ENCODE assay signal across 8 mouse cellular contexts in genomic region chr17:33940981-33941380, GRCm38 (mm10). TPM values are rescaled to one million over a fixed set of nuclear protein-coding genes. Genes with fewer than 3 reads are reported as not detected.
DNase-seq lines count a peak whose midpoint lies in the region; ATAC-seq and TF ChIP-seq lines count a peak whose summit lies in the region.

No protein-coding gene starts in this region.

- no peaks in the 10 kb centered on the region for H3K9me3 ChIP-seq in heart, embryonic 15.5 days (replicated peaks)
- H3K9me3 ChIP-seq in ES-E14 (ENCODE audit: control insufficient read depth, insufficient read depth, low read depth, low read length), result no peaks in the 10 kb centered on the region
- no peaks in the 10 kb centered on the region for H3K9me3 ChIP-seq in forebrain, embryonic 12.5 days
- H3K9me3 ChIP-seq in liver, embryonic 12.5 days (replicated peaks), result no peaks in the 10 kb centered on the region

- 2% methylated on average over 26 of the region's 26 CpGs for WGBS in heart, embryonic 15.5 days
- WGBS in forebrain, embryonic 12.5 days, result 3% methylated on average over 26 of the region's 26 CpGs
- 1% methylated on average over 26 of the region's 26 CpGs for WGBS in liver, embryonic 12.5 days (ENCODE audit: insufficient replicate concordance)

- peaks cover 27% of the 10 kb centered on the region; the same call in 1 of the 2 replicates for H3K36me3 ChIP-seq in heart, embryonic 15.5 days
- peaks cover 43% of the 10 kb centered on the region for H3K36me3 ChIP-seq in ES-E14 (ENCODE audit: control insufficient read depth, insufficient read depth, low read length, poor library complexity, severe bottlenecking)
- H3K36me3 ChIP-seq in forebrain, embryonic 12.5 days (replicated peaks), result peaks cover 54% of the 10 kb centered on the region
- peaks cover 70% of the 10 kb centered on the region for H3K36me3 ChIP-seq in liver, embryonic 12.5 days

- ATAC-seq in heart, embryonic 15.5 days (replicated peaks; ENCODE audit: insufficient number of reproducible peaks, insufficient read depth, low FRiP score, low read depth), result 0 out of 2 replicates have a peak, but pooled peaks have one; percentile 4
- ATAC-seq in forebrain, embryonic 12.5 days (ENCODE audit: low FRiP score), result peak; percentile 22; the same call in 1 of the 2 replicates
- peak; percentile 3; the same call in 1 of the 2 replicates for ATAC-seq in liver, embryonic 12.5 days

- no peaks in the 10 kb centered on the region for H3K27me3 ChIP-seq in heart, embryonic 15.5 days
- no peaks in the 10 kb centered on the region for H3K27me3 ChIP-seq in forebrain, embryonic 12.5 days
- H3K27me3 ChIP-seq in liver, embryonic 12.5 days (replicated peaks), result no peaks in the 10 kb centered on the region

- H3K4me2 ChIP-seq in heart, embryonic 15.5 days, result peak overlapping the region; percentile 82
- peak overlapping the region; percentile 99 for H3K4me2 ChIP-seq in forebrain, embryonic 12.5 days
- H3K4me2 ChIP-seq in liver, embryonic 12.5 days, result peak overlapping the region; percentile 98

- H3K4me1 ChIP-seq in heart, embryonic 15.5 days (replicated peaks), result peaks cover 18% of the 10 kb centered on the region
- H3K4me1 ChIP-seq in ES-E14 (ENCODE audit: control insufficient read depth in 2 of 2, insufficient read depth in 2 of 2, low read length in 2 of 2, poor library complexity in 1 of 2), result peaks cover 3 to 11% of the 10 kb centered on the region in 2 experiments; a peak in 2 of 4 replicates
- H3K4me1 ChIP-seq in forebrain, embryonic 12.5 days, result peaks cover 23% of the 10 kb centered on the region
- H3K4me1 ChIP-seq in liver, embryonic 12.5 days, result peaks cover 33% of the 10 kb centered on the region

- peak overlapping the region; percentile 80 for H3K9ac ChIP-seq in heart, embryonic 15.5 days
- H3K9ac ChIP-seq in ES-E14 (ENCODE audit: insufficient read depth, low read depth, low read length, poor library complexity, severe bottlenecking), result peak overlapping the region; percentile 88
- peak overlapping the region; percentile 81 for H3K9ac ChIP-seq in forebrain, embryonic 12.5 days
- peak overlapping the region; percentile 93 for H3K9ac ChIP-seq in liver, embryonic 12.5 days

- no peak overlapping the region for H3K27ac ChIP-seq in heart, embryonic 15.5 days
- no peak overlapping the region for H3K27ac ChIP-seq in ES-E14 (ENCODE audit: insufficient read depth, low read depth, low read length, poor library complexity, severe bottlenecking)
- H3K27ac ChIP-seq in forebrain, embryonic 12.5 days, result no peak overlapping the region
- peak overlapping the region; percentile 77 for H3K27ac ChIP-seq in liver, embryonic 12.5 days

- in situ Hi-C loops in ES-E14 (cut with MboI; ENCODE audit: low sequenced_read_pairs in 2 of 2, unreplicated experiment in 2 of 2), result no loop called here

- peak overlapping the region; percentile 91 for H3K4me3 ChIP-seq in heart, embryonic 15.5 days
- peak overlapping the region; percentile 87 to 96 for H3K4me3 ChIP-seq in ES-E14 (ENCODE audit: insufficient read depth in 1 of 2, low read depth in 1 of 2, low read length in 2 of 2, poor library complexity in 1 of 2, severe bottlenecking in 1 of 2)
- H3K4me3 ChIP-seq in forebrain, embryonic 12.5 days (replicated peaks), result peak overlapping the region; percentile 87
- H3K4me3 ChIP-seq in liver, embryonic 12.5 days, result peak overlapping the region; percentile 91

- no peak for DNase-seq in heart, adult 8-10 months (ENCODE audit: low spot score)
- no peak for DNase-seq in ES-E14 (ENCODE audit: low read depth, low spot score)
- no peak for DNase-seq in right cerebral cortex, adult 2 months (ENCODE audit: low spot score in 2 of 2)
- no peak for DNase-seq in natural killer cell, adult 2 months (ENCODE audit: low spot score in 2 of 2)
- DNase-seq in spleen, adult 12 weeks (ENCODE audit: low spot score), result no peak

TF ChIP-seq in ES-E14, 5 proteins besides CTCF, POLR2A, EP300 and RAD21:
- TF ChIP-seq ZNF384 (IDR thresholded peaks at IDR 0.05; ENCODE audit: low read depth, low read length) (no peak), MAFK (IDR thresholded peaks at IDR 0.05; ENCODE audit: insufficient read depth, low read depth, low read length) (no peak), ZC3H11A (IDR thresholded peaks at IDR 0.05; ENCODE audit: borderline replicate concordance, low read depth, low read length) (no peak), HCFC1 (IDR thresholded peaks at IDR 0.05; ENCODE audit: borderline replicate concordance, insufficient read depth, low read length) (no peak), CHD2 (IDR thresholded peaks at IDR 0.05; ENCODE audit: low read depth, low read length) (no peak)

RNA-seq across cellular contexts. Expression of gene Wdr46, which starts 0.5 kb away (rescaled TPM):
- polyA plus RNA-seq in heart, embryonic 15.5 days (2015; fragmentation: Nextera tagmentation; extraction: Ambion mirVana), result 16.3 and 24.1 TPM in 2 replicates
- 10 to 100 TPM; 10.1 to 12.8 (median 11.6) TPM for total RNA-seq in heart, adult 8-10 months (2022)
- total RNA-seq in ES-E14 (2012; rRNA removed), result 65.6 and 78.2 TPM in 2 replicates
- 40.1 and 41.9 TPM in 2 replicates for polyA plus RNA-seq in forebrain, embryonic 12.5 days (2016; fragmentation: Nextera tagmentation; extraction: Ambion mirVana)
- polyA plus RNA-seq in liver, embryonic 12.5 days (2016; fragmentation: Nextera tagmentation; extraction: Ambion mirVana), result 49.4 and 52.7 TPM in 2 replicates

RNA-seq across cellular contexts. Expression of gene Pfdn6, which starts 0.8 kb away (rescaled TPM):
- 112 and 115 TPM in 2 replicates for polyA plus RNA-seq in heart, embryonic 15.5 days (2015; fragmentation: Nextera tagmentation; extraction: Ambion mirVana)
- 10 to 100 TPM; 62.7 to 82.9 (median 71.1) TPM for total RNA-seq in heart, adult 8-10 months (2022)
- total RNA-seq in ES-E14 (2012; rRNA removed), result 175 and 201 TPM in 2 replicates
- polyA plus RNA-seq in forebrain, embryonic 12.5 days (2016; fragmentation: Nextera tagmentation; extraction: Ambion mirVana), result 198 and 201 TPM in 2 replicates
- 164 and 177 TPM in 2 replicates for polyA plus RNA-seq in liver, embryonic 12.5 days (2016; fragmentation: Nextera tagmentation; extraction: Ambion mirVana)

RNA-seq across cellular contexts. Expression of gene B3galt4, which starts 10.3 kb away (rescaled TPM):
- polyA plus RNA-seq in heart, embryonic 15.5 days (2015; fragmentation: Nextera tagmentation; extraction: Ambion mirVana), result 5.1 and 6.5 TPM in 2 replicates
- 1 to 10 TPM in 3 of 4 experiments, under 1 TPM in 1; 0.89 to 2.6 (median 1.6) TPM for total RNA-seq in heart, adult 8-10 months (2022)
- 10.3 and 15.3 TPM in 2 replicates for total RNA-seq in ES-E14 (2012; rRNA removed)
- polyA plus RNA-seq in forebrain, embryonic 12.5 days (2016; fragmentation: Nextera tagmentation; extraction: Ambion mirVana), result 5.0 and 7.1 TPM in 2 replicates
- 2.1 and 2.6 TPM in 2 replicates for polyA plus RNA-seq in liver, embryonic 12.5 days (2016; fragmentation: Nextera tagmentation; extraction: Ambion mirVana)

RNA-seq across cellular contexts. Expression of gene Rgl2, which starts 11.6 kb away (rescaled TPM):
- polyA plus RNA-seq in heart, embryonic 15.5 days (2015; fragmentation: Nextera tagmentation; extraction: Ambion mirVana), result 34.7 and 44.8 TPM in 2 replicates
- 10 to 100 TPM; 29.8 to 35.1 (median 34.1) TPM for total RNA-seq in heart, adult 8-10 months (2022)
- 65.8 and 129 TPM in 2 replicates for total RNA-seq in ES-E14 (2012; rRNA removed)
- 53.7 and 55.9 TPM in 2 replicates for polyA plus RNA-seq in forebrain, embryonic 12.5 days (2016; fragmentation: Nextera tagmentation; extraction: Ambion mirVana)
- 17.3 and 18.4 TPM in 2 replicates for polyA plus RNA-seq in liver, embryonic 12.5 days (2016; fragmentation: Nextera tagmentation; extraction: Ambion mirVana)

RNA-seq across cellular contexts. Expression of gene Vps52, which starts 14.6 kb away (rescaled TPM):
- polyA plus RNA-seq in heart, embryonic 15.5 days (2015; fragmentation: Nextera tagmentation; extraction: Ambion mirVana), result 35.5 and 44.7 TPM in 2 replicates
- total RNA-seq in heart, adult 8-10 months (2022), result 10 to 100 TPM; 35.6 to 45.0 (median 41.6) TPM
- total RNA-seq in ES-E14 (2012; rRNA removed), result 23.2 and 24.8 TPM in 2 replicates
- 58.4 and 63.5 TPM in 2 replicates for polyA plus RNA-seq in forebrain, embryonic 12.5 days (2016; fragmentation: Nextera tagmentation; extraction: Ambion mirVana)
- 41.1 and 43.5 TPM in 2 replicates for polyA plus RNA-seq in liver, embryonic 12.5 days (2016; fragmentation: Nextera tagmentation; extraction: Ambion mirVana)
